Mouse (Mus musculus): ENCODE data around the gene Dctn1. TPM values are rescaled to one million over a fixed set of nuclear protein-coding genes. Genes with fewer than 3 reads are reported as not detected.

Dctn1 gene
- polyA plus RNA-seq (2015; fragmentation: Nextera tagmentation; extraction: Ambion mirVana): 62.3 and 65.9 TPM in 2 replicates

GRCm38 (mm10) chr6:83165607-83166242 lies at the start of gene Dctn1:
TSS of gene Dctn1 (plus strand) at chr6:83165920.
- WGBS: under 1% methylated on average over 58 of the region's 58 CpGs
- peak within 1 kb of the TSS; percentile 98 for H3K9ac ChIP-seq
- peaks cover 25% of the 10 kb centered on the region for H3K27me3 ChIP-seq (replicated peaks)
- peak within 1 kb of the TSS; percentile 95 for H3K4me3 ChIP-seq
- no peaks in the 10 kb centered on the region for H3K9me3 ChIP-seq
- peak within 1 kb of the TSS; percentile 76 for H3K27ac ChIP-seq (replicated peaks)
- H3K4me1 ChIP-seq: peaks cover 52% of the 10 kb centered on the region
- peak within 1 kb of the TSS; percentile 93 for H3K4me2 ChIP-seq
- ATAC-seq (ENCODE audit: extremely low read depth, insufficient number of reproducible peaks, low FRiP score, low TSS enrichment): peak; percentile 78
- H3K36me3 ChIP-seq: no peaks in the 10 kb centered on the region

DNA sequence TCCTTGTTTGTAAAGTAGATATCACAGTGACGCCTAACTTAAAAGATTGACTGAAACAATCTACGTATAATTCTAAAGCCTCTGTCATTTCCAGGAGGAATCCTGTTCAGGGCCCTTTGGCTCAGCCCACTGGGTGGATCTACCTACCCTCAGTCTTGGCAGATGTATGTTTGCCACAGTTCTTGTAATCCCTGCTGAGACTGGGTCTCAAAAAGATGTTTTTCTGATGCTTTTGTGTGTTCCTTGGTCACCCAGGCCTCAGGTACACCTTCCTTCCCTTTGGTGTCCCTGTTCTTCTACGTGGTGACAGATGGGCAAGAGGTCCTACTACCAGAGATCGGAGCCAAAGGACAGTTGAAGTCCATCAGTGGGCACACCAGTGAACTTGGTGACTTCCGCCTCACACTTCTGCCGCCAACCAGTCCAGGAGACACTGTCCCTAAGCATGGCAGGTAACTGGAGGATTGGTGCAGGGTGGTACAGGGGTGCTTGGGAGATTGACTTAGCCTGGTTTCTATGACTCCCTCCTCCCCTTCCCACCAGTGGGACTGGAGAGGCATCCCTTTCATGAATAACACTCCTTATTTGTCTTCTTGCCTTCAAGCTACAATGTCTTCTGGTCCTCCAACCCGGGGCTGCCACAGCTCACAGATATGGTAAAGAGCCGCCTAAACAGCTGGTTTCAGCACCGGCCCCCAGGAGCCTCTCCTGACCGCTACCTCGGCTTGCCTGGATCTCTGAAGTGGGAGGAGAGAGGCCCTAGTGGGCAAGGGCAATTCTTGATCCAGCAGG lies 49.2 kb upstream of the Dctn1 start:
- Histone ChIP-seq H3K4me1 (peaks cover 52% of the 10 kb centered on the region), H3K27ac (replicated peaks) (peak overlapping the region; percentile 84; the same call in 1 of the 2 replicates), H3K4me3 (peak overlapping the region; percentile 80), H3K9me3 (no peaks in the 10 kb centered on the region), H3K27me3 (replicated peaks) (no peaks in the 10 kb centered on the region), H3K4me2 (peak overlapping the region; percentile 98), H3K36me3 (peaks cover 36% of the 10 kb centered on the region), H3K9ac (peak overlapping the region; percentile 93)
- ATAC-seq (ENCODE audit: extremely low read depth, insufficient number of reproducible peaks, low FRiP score, low TSS enrichment): no peak
- 72% methylated on average over 11 of the region's 11 CpGs for WGBS

- Histone ChIP-seq H3K4me1 (peaks cover 48% of the 10 kb centered on the region), H3K9me3 (no peaks in the 10 kb centered on the region), H3K27me3 (replicated peaks) (no peaks in the 10 kb centered on the region), H3K36me3 (peaks cover 32% of the 10 kb centered on the region), H3K9ac (peak overlapping the region; percentile 93; the same call in 1 of the 2 replicates), H3K4me2 (no peak overlapping the region), H3K27ac (replicated peaks) (no peak overlapping the region), H3K4me3 (no peak overlapping the region; the same call in 1 of the 2 replicates)
- 80% methylated on average over 4 of the region's 4 CpGs for WGBS
- ATAC-seq (ENCODE audit: extremely low read depth, insufficient number of reproducible peaks, low FRiP score, low TSS enrichment): no peak
Measured at GRCm38 (mm10) chr6:83117165-83117438, 48.6 kb upstream of the Dctn1 start.

DNA sequence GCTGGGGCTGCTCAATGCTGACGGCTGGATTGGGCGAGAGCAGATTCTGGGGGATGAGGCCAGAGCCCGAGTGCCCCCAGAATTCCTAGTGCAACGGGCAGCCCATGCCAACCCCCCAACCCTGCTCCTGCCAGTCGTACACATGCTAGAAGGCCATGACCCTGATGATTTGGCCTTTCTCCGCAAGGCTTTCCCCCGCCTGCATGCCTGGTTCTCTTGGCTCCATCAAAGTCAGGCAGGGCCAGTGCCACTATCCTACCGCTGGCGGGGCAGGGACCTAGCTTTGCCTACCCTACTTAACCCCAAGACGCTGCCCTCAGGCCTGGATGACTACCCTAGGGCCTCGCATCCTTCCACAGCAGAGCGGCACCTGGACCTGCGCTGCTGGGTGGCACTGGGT lies 48.1 kb upstream of the Dctn1 start:
- H3K36me3 ChIP-seq: peaks cover 31% of the 10 kb centered on the region
- no peak for ATAC-seq (ENCODE audit: extremely low read depth, insufficient number of reproducible peaks, low FRiP score, low TSS enrichment)
- no peaks in the 10 kb centered on the region for H3K27me3 ChIP-seq (replicated peaks)
- no peak overlapping the region for H3K9ac ChIP-seq
- WGBS: 91% methylated on average over 13 of the region's 13 CpGs
- no peak overlapping the region for H3K4me2 ChIP-seq
- H3K4me3 ChIP-seq: no peak overlapping the region
- no peaks in the 10 kb centered on the region for H3K9me3 ChIP-seq
- H3K4me1 ChIP-seq: peaks cover 51% of the 10 kb centered on the region
- H3K27ac ChIP-seq (replicated peaks): no peak overlapping the region

- H3K4me3 ChIP-seq: no peak overlapping the region
- no peak overlapping the region for H3K9ac ChIP-seq
- H3K4me1 ChIP-seq: peaks cover 57% of the 10 kb centered on the region
- no peaks in the 10 kb centered on the region for H3K27me3 ChIP-seq (replicated peaks)
- ATAC-seq (ENCODE audit: extremely low read depth, insufficient number of reproducible peaks, low FRiP score, low TSS enrichment): no peak
- H3K4me2 ChIP-seq: no peak overlapping the region
- no peaks in the 10 kb centered on the region for H3K9me3 ChIP-seq
- no peak overlapping the region for H3K27ac ChIP-seq (replicated peaks)
- H3K36me3 ChIP-seq: peaks cover 31% of the 10 kb centered on the region
- 83% methylated on average over 11 of the region's 11 CpGs for WGBS
Measured at GRCm38 (mm10) chr6:83118369-83118768, 47.4 kb upstream of the Dctn1 start.

DNA sequence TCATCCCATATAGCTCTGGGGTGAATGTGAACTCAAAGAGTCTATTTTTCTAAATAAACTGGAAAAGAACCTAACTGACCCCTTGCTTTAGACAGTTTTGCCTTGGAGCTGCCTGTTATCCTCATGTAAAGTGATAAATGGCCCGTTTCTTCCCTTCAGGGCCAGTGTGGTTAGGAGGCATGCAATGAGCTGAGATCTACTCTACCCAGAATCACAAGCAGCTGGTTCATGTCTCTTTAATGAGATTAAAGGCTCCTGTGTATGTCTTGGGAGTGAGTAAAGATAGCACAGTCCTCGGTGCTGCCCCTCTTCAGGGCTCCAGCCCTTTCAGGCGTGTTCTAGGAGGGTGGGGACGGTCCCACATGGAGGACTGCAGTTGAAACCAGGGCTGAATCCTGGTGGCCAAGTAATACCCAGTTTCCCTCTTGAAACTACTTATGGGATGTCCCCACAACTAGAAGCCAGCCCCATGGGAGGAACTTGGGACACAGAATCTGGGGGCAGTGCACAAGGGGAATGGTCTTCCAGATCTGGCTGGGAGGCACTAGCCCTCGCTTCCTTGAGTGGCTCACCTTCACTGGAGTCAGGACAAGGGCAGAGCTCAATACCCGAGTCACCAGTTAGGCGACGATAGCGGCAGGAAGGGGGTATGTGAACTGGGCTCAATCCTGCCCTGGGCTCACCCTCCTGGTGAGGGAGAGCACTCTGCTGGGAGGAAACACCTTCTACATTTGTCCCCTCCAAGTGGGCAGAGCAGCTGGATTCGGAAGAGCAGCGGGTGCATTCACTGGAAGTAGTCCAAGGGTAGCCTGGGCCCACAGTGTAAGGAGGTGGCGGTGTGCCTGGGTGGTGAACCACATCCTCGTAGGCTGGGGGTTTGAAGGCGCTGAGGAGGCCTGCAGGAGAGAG lies 46.6 kb upstream of the Dctn1 start:
- WGBS: 74% methylated on average over 14 of the region's 14 CpGs

DNA sequence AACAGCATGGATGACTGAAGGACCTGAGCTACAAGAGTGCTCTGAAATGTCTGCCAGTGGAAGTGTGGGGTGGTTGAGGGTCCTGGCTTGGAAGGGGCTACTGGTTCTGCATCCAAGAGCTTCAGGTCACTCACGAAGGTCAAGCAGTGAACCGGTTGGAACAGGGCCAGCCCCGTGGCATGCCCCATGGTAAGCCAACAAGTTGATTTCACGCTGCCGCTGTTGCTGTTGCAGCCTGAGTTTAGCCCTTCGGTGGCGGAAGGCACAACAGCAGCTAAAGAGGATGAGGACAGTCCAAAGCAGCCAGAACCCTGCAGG lies 46.0 kb upstream of the Dctn1 start:
- H3K4me1 ChIP-seq: peaks cover 60% of the 10 kb centered on the region
- ATAC-seq (ENCODE audit: extremely low read depth, insufficient number of reproducible peaks, low FRiP score, low TSS enrichment): no peak
- peak overlapping the region; percentile 99 for H3K4me2 ChIP-seq

More for the DNA sequence above, 46.6 kb upstream of the Dctn1 start:
- Histone ChIP-seq H3K4me1 (peaks cover 60% of the 10 kb centered on the region), H3K27me3 (replicated peaks) (no peaks in the 10 kb centered on the region), H3K9me3 (no peaks in the 10 kb centered on the region), H3K9ac (peak overlapping the region; percentile 93; the same call in 1 of the 2 replicates), H3K4me2 (no peak overlapping the region), H3K27ac (replicated peaks) (0 out of 2 replicates have a peak overlapping the region, but pooled peaks have one; percentile 20), H3K4me3 (no peak overlapping the region), H3K36me3 (peaks cover 36% of the 10 kb centered on the region)
- no peak for ATAC-seq (ENCODE audit: extremely low read depth, insufficient number of reproducible peaks, low FRiP score, low TSS enrichment)

DNA sequence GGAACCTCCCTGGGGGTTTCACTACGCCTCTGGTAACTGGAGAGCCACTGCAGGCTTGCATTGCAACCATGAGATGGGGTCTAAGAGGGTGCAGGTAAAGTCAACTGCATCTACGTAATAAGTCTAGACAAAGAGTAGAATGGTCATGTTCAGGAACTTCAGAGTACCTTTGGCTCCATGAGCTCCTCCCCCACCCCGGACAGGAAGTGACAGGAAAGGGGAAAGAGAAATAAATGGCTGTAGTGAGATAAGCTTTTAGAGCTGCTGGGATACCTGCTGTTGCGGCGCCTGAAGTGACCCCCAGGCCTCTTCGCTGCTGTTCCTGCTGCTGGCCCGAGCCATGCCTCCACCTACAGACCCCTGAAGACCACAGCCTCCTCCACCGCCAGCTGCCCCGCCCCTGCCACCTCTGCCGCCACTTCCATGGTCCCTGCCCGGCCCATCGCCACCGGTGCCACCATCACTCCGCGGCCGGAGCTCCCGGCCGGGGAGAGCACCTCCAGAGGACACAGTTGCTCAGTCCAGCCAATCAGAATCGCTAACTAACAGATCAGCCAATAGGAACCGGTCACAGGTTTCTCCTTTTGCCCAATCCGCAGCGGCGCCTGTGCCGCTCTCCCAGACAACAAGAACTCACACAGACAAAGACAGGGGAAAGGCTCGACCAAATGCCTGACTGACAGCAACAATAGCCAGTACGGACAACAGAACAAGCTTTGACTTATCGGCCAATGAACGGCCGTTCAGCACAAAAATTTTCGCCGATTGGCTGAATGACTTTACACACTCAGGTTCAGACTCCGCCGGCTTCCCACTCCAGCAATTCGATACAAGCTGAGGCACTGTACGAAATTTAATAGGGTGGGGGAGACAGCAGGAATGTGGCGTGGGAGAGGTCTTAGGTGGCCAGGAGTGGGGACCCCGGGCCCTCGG lies 44.5 kb upstream of the Dctn1 start, which contains the start of gene Wbp1:
Wbp1 (minus strand) TSS at position 630 of the 933 bp plus-strand sequence.
- Histone ChIP-seq H3K27me3 (replicated peaks) (no peaks in the 10 kb centered on the region), H3K36me3 (peaks cover 36% of the 10 kb centered on the region), H3K27ac (replicated peaks) (peak within 1 kb of the TSS; percentile 95), H3K4me1 (peaks cover 58% of the 10 kb centered on the region), H3K4me3 (peak within 1 kb of the TSS; percentile 80), H3K9me3 (no peaks in the 10 kb centered on the region), H3K9ac (peak within 1 kb of the TSS; percentile 94), H3K4me2 (peak within 1 kb of the TSS; percentile 99)
- under 1% methylated on average over 38 of the region's 38 CpGs for WGBS
- ATAC-seq (ENCODE audit: extremely low read depth, insufficient number of reproducible peaks, low FRiP score, low TSS enrichment): peak; percentile 86

More for the DNA sequence above, 46.0 kb upstream of the Dctn1 start:
- 75% methylated on average over 7 of the region's 7 CpGs for WGBS
- Histone ChIP-seq H3K9me3 (no peaks in the 10 kb centered on the region), H3K27ac (replicated peaks) (no peak overlapping the region), H3K4me3 (peak overlapping the region; percentile 80; the same call in 1 of the 2 replicates), H3K27me3 (replicated peaks) (no peaks in the 10 kb centered on the region), H3K36me3 (peaks cover 36% of the 10 kb centered on the region), H3K9ac (peak overlapping the region; percentile 93)

DNA sequence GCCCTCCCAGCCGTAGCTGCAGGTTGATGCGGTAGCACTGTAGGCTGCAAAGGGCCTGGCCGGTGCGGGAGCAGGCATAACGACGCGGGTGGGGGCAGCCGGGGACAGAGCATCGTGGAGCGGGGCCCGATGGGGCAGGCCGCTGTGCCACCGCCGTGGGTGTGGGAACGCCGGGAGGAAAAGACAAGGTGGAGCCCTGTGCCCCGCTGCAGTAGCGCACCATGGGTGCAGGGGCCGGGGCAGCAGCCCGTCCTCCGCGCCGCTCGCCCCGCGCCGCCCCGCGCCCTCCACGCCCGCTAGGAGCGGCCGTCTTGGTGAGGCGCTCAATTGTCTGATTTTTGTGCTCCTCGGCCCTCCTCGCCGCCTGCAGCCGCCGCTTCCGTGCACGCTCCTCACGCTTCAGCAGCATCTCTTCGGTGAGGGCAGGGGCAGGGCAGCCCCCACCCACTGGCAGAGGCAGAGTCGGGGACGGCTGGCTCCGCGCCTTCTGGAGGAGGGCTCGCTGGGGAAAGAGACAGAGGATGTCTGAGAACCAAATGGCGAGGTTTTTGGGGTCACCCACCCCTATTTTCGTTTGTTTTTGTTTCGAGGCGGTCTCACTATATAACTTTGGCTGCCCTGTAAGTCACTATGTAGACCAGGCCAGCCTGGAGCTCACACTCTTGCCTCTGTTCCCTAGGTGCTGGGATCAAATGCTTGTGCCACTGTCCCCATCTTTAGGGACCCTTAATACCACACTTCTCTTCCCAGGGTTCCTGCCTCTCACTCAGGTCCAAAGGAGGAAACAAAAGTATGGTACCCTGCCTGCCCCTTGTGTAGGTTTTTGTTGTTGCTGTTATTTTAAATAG lies 43.6 kb upstream of the Dctn1 start:
- Histone ChIP-seq H3K9me3 (no peaks in the 10 kb centered on the region), H3K4me1 (peaks cover 49% of the 10 kb centered on the region), H3K27ac (replicated peaks) (peak overlapping the region; percentile 95), H3K4me2 (peak overlapping the region; percentile 99), H3K36me3 (peaks cover 32% of the 10 kb centered on the region), H3K27me3 (replicated peaks) (no peaks in the 10 kb centered on the region), H3K9ac (peak overlapping the region; percentile 94), H3K4me3 (peak overlapping the region; percentile 80)
- WGBS: 2% methylated on average over 52 of the region's 52 CpGs
- peak; percentile 51 for ATAC-seq (ENCODE audit: extremely low read depth, insufficient number of reproducible peaks, low FRiP score, low TSS enrichment)

- H3K9ac ChIP-seq: peak overlapping the region; percentile 94; the same call in 1 of the 2 replicates
- ATAC-seq (ENCODE audit: extremely low read depth, insufficient number of reproducible peaks, low FRiP score, low TSS enrichment): no peak
Measured at GRCm38 (mm10) chr6:83122961-83123360, 42.8 kb upstream of the Dctn1 start.

More at GRCm38 (mm10) chr6:83122961-83123360, 42.8 kb upstream of the Dctn1 start:
- Histone ChIP-seq H3K36me3 (peaks cover 23% of the 10 kb centered on the region), H3K27me3 (replicated peaks) (no peaks in the 10 kb centered on the region), H3K4me2 (peak overlapping the region; percentile 99), H3K9me3 (no peaks in the 10 kb centered on the region), H3K4me3 (peak overlapping the region; percentile 80), H3K27ac (replicated peaks) (no peak overlapping the region), H3K4me1 (peaks cover 45% of the 10 kb centered on the region)
- WGBS: 84% methylated on average over 5 of the region's 5 CpGs
